Mouse (Mus musculus) embryonic facial prominence, embryonic 13.5 days (tissue): ENCODE measurements around the gene Sec24d. TPM values are rescaled to one million over a fixed set of nuclear protein-coding genes. Genes with fewer than 3 reads are reported as not detected.
A peak's percentile ranks its signal among the peaks of the same experiment; 100 is the strongest.
"Not testable (repeated sequence)": the region's sequence is repeated elsewhere in the genome, so short reads cannot be mapped to it uniquely, and the experiment has no call there.

Experiments
- ATAC-seq: fragments of 200-750 bp; cut with Nextera tagmentation; 2 replicates; pipeline ENCODE4 v1.8.0; 2017; ENCODE audit warnings: low read depth; ENCODE audit not compliant: insufficient number of reproducible peaks, insufficient read depth, low FRiP score, low TSS enrichment
- H3K27ac ChIP-seq: fragments of 300-500 bp; sonication (generic); 2 replicates; pipeline ENCODE4 v1.5.1; 2015; ENCODE audit warnings: moderate library complexity, mild to moderate bottlenecking, inconsistent platforms
- H3K27me3 ChIP-seq: fragments of 300-500 bp; sonication (generic); 2 replicates; pipeline ENCODE4 v1.6.1; 2015; ENCODE audit warnings: mild to moderate bottlenecking, inconsistent platforms
- H3K36me3 ChIP-seq: fragments of 300-500 bp; sonication (generic); 2 replicates; pipeline ENCODE4 v1.6.1; 2015; ENCODE audit warnings: mild to moderate bottlenecking, inconsistent platforms
- H3K4me1 ChIP-seq: fragments of 300-500 bp; sonication (generic); 2 replicates; pipeline ENCODE4 v1.6.1; 2015; ENCODE audit warnings: inconsistent platforms
- H3K4me2 ChIP-seq: fragments of 300-500 bp; sonication (generic); 2 replicates; pipeline ENCODE4 v1.6.1; 2015; ENCODE audit warnings: moderate library complexity, mild to moderate bottlenecking, inconsistent platforms
- H3K4me3 ChIP-seq: fragments of 300-500 bp; sonication (generic); 2 replicates; pipeline ENCODE4 v1.5.1; 2015; ENCODE audit warnings: mild to moderate bottlenecking, inconsistent platforms
- H3K9ac ChIP-seq: fragments of 300-500 bp; sonication (generic); 2 replicates; pipeline ENCODE4 v1.6.1; 2015; ENCODE audit warnings: mild to moderate bottlenecking, inconsistent platforms
- H3K9me3 ChIP-seq: fragments of 300-500 bp; sonication (generic); 2 replicates; pipeline ENCODE4 v1.6.1; 2016; ENCODE audit warnings: inconsistent platforms
- WGBS: fragments of 180-500 bp; shearing (Covaris S2); methylation state at CpG from one replicate; pipeline ENCODE4 v1.1.7; 2015; ENCODE audit warnings: mixed read lengths; 5-methylcytosine and 5-hydroxymethylcytosine counted together
- polyA plus RNA-seq: library from polyadenylated mRNA; unstranded; fragments of >200 nt; fragmentation: Nextera tagmentation; extraction: Ambion mirVana; gene quantifications from 2 replicates; pipeline ENCODE4 v1.2.1, GENCODE M21; 2015

The Sec24d gene
- polyA plus RNA-seq, 1 experiment from 2014 or later, result 75.1 TPM

- H3K27ac ChIP-seq, result no peak overlapping the region
- no peak overlapping the region for H3K4me3 ChIP-seq
- no peak overlapping the region for H3K9ac ChIP-seq
- H3K27me3 ChIP-seq, result no peaks in the 10 kb centered on the region
- no peak overlapping the region for H3K4me2 ChIP-seq
- 70% methylated on average over 6 of the region's 6 CpGs for WGBS
- peaks cover 50% of the 10 kb centered on the region for H3K36me3 ChIP-seq
- no peaks in the 10 kb centered on the region for H3K4me1 ChIP-seq
- ATAC-seq, result no peak
- H3K9me3 ChIP-seq, result no peaks in the 10 kb centered on the region
These were observed 76.4 kb downstream of the Sec24d start for GRCm38 (mm10) chr3:123343690-123344089.

GRCm38 (mm10) chr3:123348080-123348802 lies 81.0 kb downstream of the Sec24d start:
- no peak overlapping the region for H3K4me3 ChIP-seq
- 85% methylated on average over 12 of the region's 12 CpGs for WGBS
- peaks cover 60% of the 10 kb centered on the region for H3K36me3 ChIP-seq
- H3K9me3 ChIP-seq, result no peaks in the 10 kb centered on the region
- H3K4me2 ChIP-seq, result no peak overlapping the region
- no peak overlapping the region for H3K9ac ChIP-seq
- no peaks in the 10 kb centered on the region for H3K4me1 ChIP-seq
- no peaks in the 10 kb centered on the region for H3K27me3 ChIP-seq
- no peak for ATAC-seq
- H3K27ac ChIP-seq, result no peak overlapping the region

- Histone ChIP-seq H3K27me3 (no peaks in the 10 kb centered on the region), H3K36me3 (peaks cover 62% of the 10 kb centered on the region), H3K4me1 (no peaks in the 10 kb centered on the region), H3K4me2 (no peak overlapping the region), H3K27ac (no peak overlapping the region), H3K9me3 (no peaks in the 10 kb centered on the region), H3K4me3 (no peak overlapping the region), H3K9ac (no peak overlapping the region)
- ATAC-seq, result no peak
- 83% methylated on average over 8 of the region's 8 CpGs for WGBS
These were observed 83.3 kb downstream of the Sec24d start for GRCm38 (mm10) chr3:123350602-123351001.

- Histone ChIP-seq H3K9me3 (no peaks in the 10 kb centered on the region), H3K36me3 (peaks cover 64% of the 10 kb centered on the region), H3K4me2 (no peak overlapping the region), H3K4me3 (no peak overlapping the region), H3K9ac (no peak overlapping the region), H3K27ac (no peak overlapping the region), H3K27me3 (no peaks in the 10 kb centered on the region), H3K4me1 (no peaks in the 10 kb centered on the region)
- no peak for ATAC-seq
- 76% methylated on average over 2 of the region's 2 CpGs for WGBS
These were observed 84.3 kb downstream of the Sec24d start for GRCm38 (mm10) chr3:123351519-123351918.

GRCm38 (mm10) chr3:123353183-123353582 lies 85.9 kb downstream of the Sec24d start:
- no peak for ATAC-seq
- Histone ChIP-seq H3K27ac (no peak overlapping the region), H3K9ac (no peak overlapping the region), H3K36me3 (peaks cover 77% of the 10 kb centered on the region), H3K4me3 (no peak overlapping the region), H3K4me2 (no peak overlapping the region), H3K27me3 (no peaks in the 10 kb centered on the region), H3K4me1 (no peaks in the 10 kb centered on the region), H3K9me3 (no peaks in the 10 kb centered on the region)
- 71% methylated on average over 6 of the region's 6 CpGs for WGBS

- Histone ChIP-seq H3K4me3 (no peak overlapping the region), H3K4me1 (no peaks in the 10 kb centered on the region), H3K4me2 (no peak overlapping the region), H3K36me3 (peaks cover 77% of the 10 kb centered on the region), H3K27ac (no peak overlapping the region), H3K9me3 (no peaks in the 10 kb centered on the region), H3K9ac (no peak overlapping the region), H3K27me3 (no peaks in the 10 kb centered on the region)
- 92% methylated on average over 12 of the region's 12 CpGs for WGBS
- ATAC-seq, result no peak
These were observed 86.4 kb downstream of the Sec24d start for GRCm38 (mm10) chr3:123353661-123354060.

- Histone ChIP-seq H3K4me2 (no peak overlapping the region), H3K4me1 (no peaks in the 10 kb centered on the region), H3K27ac (no peak overlapping the region), H3K27me3 (no peaks in the 10 kb centered on the region), H3K9me3 (no peaks in the 10 kb centered on the region), H3K9ac (no peak overlapping the region), H3K36me3 (peaks cover 77% of the 10 kb centered on the region), H3K4me3 (no peak overlapping the region)
- 91% methylated on average over 9 of the region's 9 CpGs for WGBS
- no peak for ATAC-seq
These were observed 87.1 kb downstream of the Sec24d start for GRCm38 (mm10) chr3:123354388-123354787.

GRCm38 (mm10) chr3:123356377-123356991 lies 89.2 kb downstream of the Sec24d start:
- no peak overlapping the region for H3K9ac ChIP-seq
- H3K4me3 ChIP-seq, result no peak overlapping the region
- no peaks in the 10 kb centered on the region for H3K4me1 ChIP-seq
- no peak for ATAC-seq
- peaks cover 78% of the 10 kb centered on the region for H3K36me3 ChIP-seq
- no peaks in the 10 kb centered on the region for H3K9me3 ChIP-seq
- H3K4me2 ChIP-seq, result no peak overlapping the region
- no peaks in the 10 kb centered on the region for H3K27me3 ChIP-seq
- WGBS, result 79% methylated on average over 4 of the region's 4 CpGs
- H3K27ac ChIP-seq, result no peak overlapping the region

- ATAC-seq, H3K27me3 ChIP-seq, H3K4me3 ChIP-seq, H3K4me2 ChIP-seq, H3K9me3 ChIP-seq, H3K4me1 ChIP-seq, H3K27ac ChIP-seq, H3K9ac ChIP-seq: not testable (repeated sequence)
- H3K36me3 ChIP-seq, result peaks cover 70% of the 10 kb centered on the region
- 90% methylated on average over 2 of the region's 2 CpGs for WGBS
These were observed 99.6 kb downstream of the Sec24d start for GRCm38 (mm10) chr3:123366820-123367219.

- WGBS, result 83% methylated on average over 12 of the region's 12 CpGs
- Histone ChIP-seq H3K27me3 (no peaks in the 10 kb centered on the region), H3K4me3 (no peak overlapping the region), H3K4me2 (no peak overlapping the region), H3K9ac (0 out of 2 replicates have a peak overlapping the region, but pooled peaks have one; percentile 2), H3K9me3 (no peaks in the 10 kb centered on the region), H3K4me1 (0 out of 2 replicates have a peak, but pooled peaks cover 3% of the 10 kb centered on the region), H3K27ac (no peak overlapping the region), H3K36me3 (peaks cover 54% of the 10 kb centered on the region)
- ATAC-seq, result no peak
These were observed 101.9 kb downstream of the Sec24d start for GRCm38 (mm10) chr3:123369161-123369560.

GRCm38 (mm10) chr3:123370927-123371326 lies 103.7 kb downstream of the Sec24d start:
- Histone ChIP-seq H3K4me2 (no peak overlapping the region), H3K9ac (no peak overlapping the region), H3K9me3 (no peaks in the 10 kb centered on the region), H3K27me3 (no peaks in the 10 kb centered on the region), H3K36me3 (peaks cover 51% of the 10 kb centered on the region), H3K27ac (no peak overlapping the region), H3K4me3 (no peak overlapping the region), H3K4me1 (0 out of 2 replicates have a peak, but pooled peaks cover 3% of the 10 kb centered on the region)
- 93% methylated on average over 5 of the region's 5 CpGs for WGBS
- no peak for ATAC-seq
